Mouse (Mus musculus) stomach, postnatal 0 days (tissue): ENCODE data around the gene Luc7l3.

ENCODE experiments used
- CTCF ChIP-seq: IDR thresholded peaks from 2 replicates; pipeline ENCODE4 v1.5.1; 2016; ENCODE audit warnings: antibody characterized with exemption, low read depth, mild to moderate bottlenecking, moderate library complexity
- EP300 ChIP-seq: optimal IDR thresholded peaks from 2 replicates; pipeline ENCODE3; 2016; ENCODE audit warnings: antibody characterized with exemption

DNA sequence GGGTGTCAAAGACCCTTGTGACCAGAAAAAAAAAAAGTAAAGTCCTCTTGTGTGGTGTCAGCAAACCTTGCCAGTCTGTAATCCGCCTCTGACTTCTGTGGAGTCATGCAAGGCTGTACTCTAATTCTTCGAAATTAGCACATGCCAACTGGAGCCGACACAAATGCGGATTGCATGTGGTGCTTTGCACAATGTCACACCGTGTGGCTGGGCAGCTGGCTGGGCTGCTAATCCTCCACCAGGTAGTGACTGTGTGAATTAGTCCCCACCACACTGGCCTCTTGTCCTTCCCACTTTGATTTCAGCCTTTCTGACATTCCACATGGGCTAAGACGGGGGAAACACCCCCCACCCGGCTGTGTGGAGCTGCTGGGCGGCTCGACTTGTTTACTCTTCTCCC, 82.1 kb downstream of the Luc7l3 start:
- TF ChIP-seq CTCF (no peak), EP300 (no peak)
